Mouse (Mus musculus) skeletal muscle tissue, adult 2 months (tissue): ENCODE measurements around the gene Snn.

ENCODE experiments used
- DNase-seq: peaks from one replicate; pipeline ENCODE4 v3.0.0-alpha.2; 2012; ENCODE audit warnings: low read depth, low spot score

Gene Snn

GRCm38 (mm10) chr16:11078216-11078869, 17.6 kb downstream of the Snn start:
- DNase-seq: no peak

GRCm38 (mm10) chr16:11084181-11084580, 23.4 kb downstream of the Snn start:
- no peak for DNase-seq

GRCm38 (mm10) chr16:11086299-11086698, 25.6 kb downstream of the Snn start:
- DNase-seq: no peak

- no peak for DNase-seq
Observed at GRCm38 (mm10) chr16:11086856-11087588, 26.3 kb downstream of the Snn start.

- no peak for DNase-seq
Observed at GRCm38 (mm10) chr16:11090836-11091570, 30.3 kb downstream of the Snn start.

GRCm38 (mm10) chr16:11092061-11092460, 31.3 kb downstream of the Snn start:
- no peak for DNase-seq

- DNase-seq: no peak
Observed at GRCm38 (mm10) chr16:11092523-11092922, 31.8 kb downstream of the Snn start.

GRCm38 (mm10) chr16:11093717-11094386, 33.1 kb downstream of the Snn start:
- DNase-seq: no peak

- DNase-seq: no peak
Observed at GRCm38 (mm10) chr16:11097301-11097700, 36.6 kb downstream of the Snn start.

GRCm38 (mm10) chr16:11104905-11105304, 44.2 kb downstream of the Snn start:
- no peak for DNase-seq

- DNase-seq: no peak
Observed at GRCm38 (mm10) chr16:11109198-11109740, 48.5 kb downstream of the Snn start.

- DNase-seq: no peak
Observed at GRCm38 (mm10) chr16:11122625-11123024, 61.9 kb downstream of the Snn start.

GRCm38 (mm10) chr16:11124110-11124509, 63.4 kb downstream of the Snn start:
- DNase-seq: no peak
